Mouse (Mus musculus) layer of hippocampus, postnatal 36 days (tissue): ENCODE results near the gene Mllt10. TPM values are rescaled to one million over a fixed set of nuclear protein-coding genes. Genes with fewer than 3 reads are reported as not detected.

ENCODE experiments used
- DNase-seq, 2 experiments: peaks; one replicate each; pipeline ENCODE4 v3.0.0; 2022
- total RNA-seq, 2 experiments: library from RNA; stranded (reverse); gene quantifications; 2 replicates each; pipeline ENCODE4 v1.2.3; 2021

Mllt10 gene
- total RNA-seq, 2 experiments from 2014 or later, result 53.7 to 57.7 TPM

GRCm38 (mm10) chr2:18093858-18094257, 38.8 kb downstream of the Mllt10 start:
- DNase-seq, result no peak

- no peak for DNase-seq
These were observed 39.3 kb downstream of the Mllt10 start for GRCm38 (mm10) chr2:18094319-18094718.

- DNase-seq, result no peak
These were observed 40.8 kb downstream of the Mllt10 start for GRCm38 (mm10) chr2:18095804-18096203.

- no peak for DNase-seq
These were observed 45.9 kb downstream of the Mllt10 start for GRCm38 (mm10) chr2:18100914-18101313.

- no peak for DNase-seq
These were observed 52.5 kb downstream of the Mllt10 start for GRCm38 (mm10) chr2:18107561-18107960.

- no peak for DNase-seq
These were observed 53.2 kb downstream of the Mllt10 start for GRCm38 (mm10) chr2:18108214-18108613.

- no peak for DNase-seq
These were observed 56.4 kb downstream of the Mllt10 start for GRCm38 (mm10) chr2:18111411-18111810.

- DNase-seq, result no peak
These were observed 61.4 kb downstream of the Mllt10 start for GRCm38 (mm10) chr2:18116432-18116831.

- no peak for DNase-seq
These were observed 83.1 kb downstream of the Mllt10 start for GRCm38 (mm10) chr2:18138131-18138530.

- no peak for DNase-seq
These were observed 84.6 kb downstream of the Mllt10 start for GRCm38 (mm10) chr2:18139646-18140045.

- DNase-seq, result no peak
These were observed 101.1 kb downstream of the Mllt10 start for GRCm38 (mm10) chr2:18156131-18156530.

- DNase-seq, result no peak
These were observed 104.4 kb downstream of the Mllt10 start for GRCm38 (mm10) chr2:18159426-18159825.

GRCm38 (mm10) chr2:18160992-18161391, 106.0 kb downstream of the Mllt10 start:
- no peak for DNase-seq

- DNase-seq, result no peak
These were observed 110.5 kb downstream of the Mllt10 start for GRCm38 (mm10) chr2:18165511-18165910.

GRCm38 (mm10) chr2:18169174-18169948, 114.3 kb downstream of the Mllt10 start:
- DNase-seq, result no peak

GRCm38 (mm10) chr2:18175234-18175633, 120.2 kb downstream of the Mllt10 start:
- DNase-seq, result no peak

- DNase-seq, result no peak
These were observed 121.2 kb downstream of the Mllt10 start for GRCm38 (mm10) chr2:18176235-18176634.

GRCm38 (mm10) chr2:18180323-18180722, 125.3 kb downstream of the Mllt10 start:
- DNase-seq, result no peak

- DNase-seq, result no peak
These were observed 126.6 kb downstream of the Mllt10 start for GRCm38 (mm10) chr2:18181631-18182030.

GRCm38 (mm10) chr2:18183079-18183478, 128.0 kb downstream of the Mllt10 start:
- DNase-seq, result no peak

- DNase-seq, result no peak
These were observed 133.3 kb downstream of the Mllt10 start for GRCm38 (mm10) chr2:18188367-18188766.

GRCm38 (mm10) chr2:18195285-18195684, 140.2 kb downstream of the Mllt10 start:
- DNase-seq, result no peak

- DNase-seq, result no peak
These were observed 140.8 kb downstream of the Mllt10 start for GRCm38 (mm10) chr2:18195691-18196396.
